Mouse (Mus musculus) right cerebral cortex, postnatal 10 days (tissue): Measurements from ENCODE around the gene Egr2.
A peak's percentile ranks its signal among the peaks of the same experiment; 100 is the strongest.

Experiments
- DNase-seq, 2 experiments: peaks; one replicate each; pipeline ENCODE4 v3.0.0; 2021; ENCODE audit warnings: low spot score in 2 of 2

Egr2 gene

DNA sequence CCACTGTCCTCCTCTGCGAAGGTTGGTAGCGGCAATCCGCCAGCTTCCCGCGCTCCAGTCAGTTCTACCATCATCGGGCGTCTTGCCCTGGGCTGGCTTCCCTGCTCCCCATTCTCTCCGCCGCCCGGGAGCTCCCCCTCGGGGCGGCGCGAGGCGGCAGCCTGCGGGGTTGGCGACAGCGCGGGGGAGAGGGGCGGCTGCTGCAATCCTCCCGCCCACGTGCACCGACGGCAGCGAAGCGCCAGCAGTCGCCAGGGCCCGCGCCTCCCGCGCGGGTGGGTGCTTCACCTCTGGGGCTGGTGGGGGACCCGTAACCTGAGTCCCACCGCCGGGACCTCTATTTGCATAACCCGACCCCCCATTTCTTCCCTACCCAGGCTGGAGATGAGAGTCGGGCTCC is at the start of gene Egr2:
TSS of gene Egr2 (plus strand) at position 220 of the 400 bp plus-strand sequence.
- peak; percentile 54 to 58 for DNase-seq

DNA sequence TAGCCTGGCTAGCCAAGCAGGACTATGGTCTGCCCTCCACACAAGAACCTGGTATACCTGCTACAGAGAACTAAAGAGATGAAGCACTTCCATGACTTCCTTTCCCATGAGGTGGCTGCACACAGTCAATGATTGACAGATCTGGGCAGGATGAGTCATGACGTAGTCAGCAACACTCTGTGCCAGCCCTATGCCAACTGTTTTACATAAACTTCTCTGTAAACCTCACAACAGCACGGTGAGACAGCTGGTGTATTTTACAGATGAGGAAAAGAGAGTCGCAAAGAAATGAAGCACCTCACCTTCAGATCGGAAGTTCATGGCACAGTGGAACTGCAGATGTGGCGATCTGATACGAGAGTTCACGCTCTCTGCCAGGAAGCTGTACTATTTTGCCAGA is 47.8 kb upstream of the Egr2 start:
- peak in 1 of 2 experiments; percentile 52 for DNase-seq

DNA sequence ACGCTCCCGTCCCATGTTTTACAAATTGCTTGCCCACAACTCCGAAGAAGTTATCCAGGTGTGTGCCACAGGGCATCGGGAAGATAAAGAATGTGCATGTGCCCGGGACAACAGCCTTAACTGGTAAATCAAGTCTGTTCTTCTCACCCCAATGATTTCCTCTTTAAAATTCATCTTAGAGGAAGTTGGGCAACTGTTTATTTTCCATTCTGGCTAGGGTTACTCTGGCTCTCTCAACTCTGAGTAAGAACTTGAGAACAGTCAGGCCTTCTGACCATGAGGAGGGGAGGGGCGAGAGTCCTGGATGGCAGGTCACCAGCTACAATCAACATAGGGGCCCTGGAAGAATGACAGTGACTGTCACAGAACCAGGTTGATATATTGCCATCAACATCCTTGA is 45.4 kb upstream of the Egr2 start:
- DNase-seq = no peak

DNA sequence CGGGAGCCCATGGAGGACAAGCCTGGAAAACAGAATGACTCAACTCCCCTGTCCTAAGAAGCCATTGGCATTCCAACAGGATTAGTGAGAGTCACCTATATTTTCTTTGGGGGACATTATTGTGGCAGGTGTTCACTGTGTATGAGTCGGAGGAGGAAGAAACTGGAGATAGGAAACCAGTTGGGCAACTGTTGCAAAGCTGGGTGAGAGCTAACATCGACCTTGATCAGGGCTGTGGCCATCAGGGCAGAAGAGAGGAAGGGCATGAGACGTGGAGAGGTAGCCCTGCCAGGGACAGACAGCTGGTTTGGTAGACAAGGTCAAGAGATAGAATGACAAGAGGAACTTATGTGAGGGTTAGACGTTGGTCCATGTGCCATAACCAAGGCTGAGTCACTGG is 44.6 kb upstream of the Egr2 start:
- DNase-seq = no peak

DNA sequence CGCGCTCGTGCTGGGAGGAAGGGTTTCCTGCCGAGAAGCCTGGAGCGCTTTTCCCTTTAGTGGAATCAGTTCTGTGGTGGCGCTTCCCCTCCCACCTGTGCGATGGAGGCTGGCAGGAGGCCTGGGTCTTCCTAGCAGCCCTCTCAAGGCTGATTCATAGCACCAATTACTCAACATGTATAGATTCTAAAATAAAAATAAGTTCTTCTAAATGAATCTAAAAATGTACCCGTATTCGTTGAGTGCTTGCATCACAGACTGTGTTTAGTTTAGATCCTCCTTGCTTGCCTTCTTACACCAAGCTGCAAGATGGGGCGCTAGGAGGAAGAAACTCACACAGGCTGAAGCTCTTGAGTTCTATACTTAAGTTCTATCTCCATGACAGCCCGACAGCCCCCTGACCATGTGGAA is 43.1 kb upstream of the Egr2 start:
- DNase-seq = peak; percentile 80 to 87

DNA sequence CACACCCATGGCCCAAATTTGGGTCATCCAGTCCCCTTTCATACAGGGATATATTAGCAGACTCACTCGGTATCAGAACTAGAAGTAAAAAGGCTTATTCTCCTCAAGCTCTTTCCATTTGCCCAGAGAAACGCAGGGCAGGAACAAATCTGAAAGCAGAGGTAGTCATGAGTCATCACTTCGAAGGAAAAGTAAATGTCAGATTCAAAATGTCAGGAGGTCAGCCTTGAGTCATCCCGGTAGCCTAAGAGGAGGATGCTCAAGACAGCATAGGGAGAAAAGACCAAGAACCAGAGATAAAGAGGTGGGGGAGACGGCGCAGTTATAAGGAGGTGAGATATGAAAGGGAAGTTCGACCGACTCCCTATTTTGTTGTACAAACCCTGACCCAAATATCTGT is 41.7 kb upstream of the Egr2 start:
- no peak for DNase-seq

DNA sequence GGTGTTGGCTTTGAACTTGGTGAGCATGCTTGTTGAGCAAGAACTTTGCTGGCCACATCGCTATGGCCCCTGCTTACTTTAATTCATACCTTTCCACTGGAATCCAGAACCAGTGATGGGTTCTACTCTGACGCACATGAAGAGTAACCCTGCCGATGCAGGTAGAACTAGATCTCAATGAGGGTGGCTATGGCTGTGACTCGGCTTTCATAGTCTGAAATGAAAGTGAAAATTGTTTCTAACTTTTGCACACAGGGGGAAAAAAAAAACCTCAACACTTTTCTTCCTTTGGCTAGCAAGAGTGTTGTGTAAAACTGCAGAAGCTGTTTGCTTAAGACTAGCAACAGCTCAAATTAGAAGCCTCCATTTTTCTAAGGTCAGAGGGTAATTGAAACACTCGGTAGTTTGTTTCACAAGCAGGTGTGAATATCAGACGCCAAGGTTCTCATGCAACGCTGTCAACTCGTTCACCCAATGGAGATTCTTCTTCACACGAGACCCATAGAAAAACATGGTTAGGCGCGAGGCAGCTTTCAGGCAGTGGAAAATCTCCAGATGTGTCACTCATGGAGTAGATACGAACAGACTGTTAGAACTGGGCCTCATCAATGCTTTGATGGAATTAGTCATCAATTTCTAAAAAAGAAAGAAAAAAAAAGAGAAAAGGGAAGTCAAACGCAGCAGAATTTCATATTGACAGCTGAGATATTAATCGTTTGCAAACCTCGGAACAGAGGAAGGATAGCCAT is 38.0 kb upstream of the Egr2 start:
- DNase-seq = no peak

DNA sequence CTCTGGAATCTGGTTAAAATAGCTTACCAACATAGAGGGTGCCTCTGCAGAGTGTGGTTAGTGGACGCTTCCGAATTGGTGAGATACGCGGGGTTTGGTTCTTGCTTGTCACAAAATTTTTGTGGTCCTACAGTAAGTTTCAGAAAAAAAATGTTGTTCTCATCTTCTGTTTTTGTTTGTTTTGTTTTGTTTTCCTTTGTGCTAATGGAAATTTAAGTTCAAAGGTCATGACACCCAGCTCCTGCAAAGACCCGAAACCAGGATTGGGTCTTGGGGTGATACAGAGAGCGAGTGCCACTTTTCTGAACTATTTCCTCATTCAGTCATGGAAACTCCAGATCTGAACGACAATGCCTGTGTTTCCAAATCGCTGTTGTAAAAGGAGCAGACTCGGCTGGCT is 37.3 kb upstream of the Egr2 start:
- no peak for DNase-seq

DNA sequence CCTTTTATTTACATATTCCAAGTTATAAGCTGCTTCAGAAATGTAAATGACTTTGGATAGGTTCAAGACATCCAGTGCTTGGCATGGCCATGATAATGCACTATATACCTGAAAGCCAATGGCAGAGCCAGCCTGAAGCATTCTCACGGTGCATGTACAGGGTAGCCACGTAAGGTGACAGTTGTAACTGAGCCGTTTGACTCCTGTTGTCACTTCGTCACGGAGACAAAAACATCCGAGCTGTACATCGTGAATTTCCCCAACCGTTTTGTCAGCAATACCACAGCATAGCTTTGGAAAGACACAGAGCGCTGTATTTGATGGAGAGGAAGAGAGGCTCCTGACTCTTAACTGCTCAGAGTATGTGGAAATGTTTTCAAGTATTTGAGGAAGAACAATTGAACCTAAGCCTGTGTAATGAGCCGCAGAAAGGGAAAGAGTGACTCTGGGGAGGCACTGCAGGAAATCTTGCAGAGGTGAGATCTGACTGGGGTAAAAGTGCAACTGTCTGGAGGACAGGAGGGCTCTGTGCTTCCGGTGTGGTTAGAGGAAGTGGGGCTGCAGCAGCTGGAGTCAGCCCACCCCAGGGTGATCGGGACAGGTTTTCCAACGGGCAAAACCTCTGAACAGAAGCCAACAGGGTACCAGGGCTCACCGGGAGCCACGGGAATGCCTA is 31.8 kb upstream of the Egr2 start:
- DNase-seq = no peak

DNA sequence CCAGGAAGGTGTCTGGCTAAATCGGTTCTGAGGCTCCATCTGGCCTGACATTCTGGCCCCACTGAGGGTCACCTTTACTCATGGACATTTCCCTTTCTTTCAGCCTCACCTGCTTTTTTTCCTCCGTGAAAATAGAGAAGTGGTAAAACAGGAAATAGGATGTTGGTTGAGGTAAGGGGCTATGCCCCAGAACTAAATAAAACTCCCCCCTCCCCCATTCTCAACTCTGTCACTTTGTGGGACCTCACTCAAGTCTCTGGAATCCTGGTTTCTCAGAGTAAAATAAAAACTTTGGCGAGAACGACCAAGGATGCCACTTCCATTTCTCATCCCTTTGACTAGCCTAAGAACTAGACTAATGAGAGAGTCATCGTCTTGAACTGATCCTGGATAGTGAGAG is 31.2 kb upstream of the Egr2 start:
- no peak for DNase-seq

DNA sequence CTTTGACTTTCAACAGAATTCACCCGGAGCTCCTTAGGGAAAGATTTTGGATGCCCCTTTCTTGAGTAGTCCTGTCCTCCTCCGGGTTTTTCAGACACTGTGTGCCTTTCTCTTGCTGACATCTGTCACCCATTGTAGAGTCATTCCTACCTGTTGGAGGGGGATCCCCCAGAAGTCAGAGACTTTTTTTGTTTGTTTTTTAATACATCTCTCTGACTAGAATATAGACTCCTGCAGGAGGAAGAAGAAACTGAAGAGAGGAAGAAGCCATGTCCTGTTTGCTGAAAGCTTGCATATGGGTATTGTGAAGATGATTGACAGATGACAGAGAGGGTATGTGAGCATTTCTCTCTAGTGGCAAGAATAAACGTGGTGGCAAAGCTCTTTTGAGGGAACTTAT is 30.0 kb upstream of the Egr2 start:
- DNase-seq = no peak

DNA sequence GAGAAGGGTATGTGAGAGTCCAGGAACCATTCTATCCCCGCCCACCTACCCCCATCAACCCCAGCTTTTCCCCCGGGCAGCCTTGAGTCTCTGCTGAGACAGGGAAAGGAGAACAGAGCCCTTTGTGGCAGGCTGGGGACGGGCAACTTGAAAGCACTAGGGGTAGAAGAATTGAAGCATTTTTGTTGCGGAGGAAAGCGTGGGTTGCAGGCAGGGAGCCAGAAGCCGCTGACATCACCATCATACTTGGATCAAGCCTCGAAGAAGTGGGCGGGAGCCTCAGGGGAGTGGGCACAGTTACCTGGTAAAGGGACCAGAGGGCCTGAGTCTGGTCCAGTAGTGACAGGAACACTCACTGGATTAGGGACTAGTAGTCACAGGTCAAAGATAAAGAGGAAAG is 23.1 kb upstream of the Egr2 start:
- DNase-seq = peak; percentile 45 to 56

DNA sequence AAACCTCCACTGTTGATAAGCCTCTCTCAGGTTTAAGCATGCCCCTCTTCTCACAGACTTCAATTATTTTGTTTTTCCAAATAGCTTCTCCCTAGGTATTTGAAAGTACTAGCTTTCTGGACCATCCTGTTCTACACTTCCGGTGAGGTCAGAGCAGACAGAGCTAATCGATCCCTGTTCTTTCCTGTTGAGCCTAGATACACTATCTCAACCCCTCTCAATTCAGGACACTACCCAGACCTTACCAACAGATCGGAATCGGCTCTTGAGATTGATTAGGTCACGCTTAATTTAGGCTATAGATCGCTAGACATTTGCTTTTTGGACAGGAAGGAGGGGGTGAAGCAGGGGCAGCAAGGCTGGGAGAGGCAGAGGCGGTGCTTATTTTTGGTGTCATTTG is 22.4 kb upstream of the Egr2 start:
- no peak for DNase-seq

DNA sequence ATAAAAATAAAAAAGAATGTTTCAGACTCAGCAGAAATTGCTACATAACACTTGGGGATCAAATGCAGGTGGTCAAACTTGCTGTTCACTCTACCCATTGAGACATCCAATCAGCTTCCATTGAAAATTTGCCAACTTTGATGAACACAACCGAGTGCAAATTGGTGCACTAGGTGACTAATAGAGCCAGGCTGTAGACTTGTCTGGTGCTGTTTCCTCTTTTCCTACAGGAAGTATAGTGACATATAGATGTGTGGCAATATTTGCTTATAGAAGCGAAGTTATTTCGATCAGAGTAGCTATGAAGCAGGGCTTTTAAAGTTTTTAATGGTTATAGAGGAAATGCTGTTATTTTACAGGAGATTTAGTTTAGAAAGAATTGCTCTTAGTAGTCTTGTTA is 16.5 kb upstream of the Egr2 start:
- DNase-seq = no peak

DNA sequence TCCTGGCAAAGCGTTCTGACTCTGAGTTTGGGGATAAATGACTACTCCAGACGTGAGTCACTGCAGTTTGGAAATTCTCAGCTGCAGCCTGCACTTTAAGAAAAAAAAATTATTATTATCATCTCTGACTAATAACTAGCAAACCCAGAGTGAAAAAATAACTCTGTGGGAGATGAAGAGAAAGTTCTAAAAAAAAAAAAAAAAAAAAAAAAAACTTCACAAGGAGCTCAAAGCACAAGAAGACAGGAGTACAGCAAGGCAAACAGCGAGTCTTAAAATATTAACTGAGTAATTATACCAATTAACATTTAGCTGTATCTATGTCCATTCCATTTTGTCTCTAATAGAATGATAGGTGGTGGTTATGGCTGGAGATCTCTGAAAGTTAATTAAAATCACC is 11.1 kb upstream of the Egr2 start:
- DNase-seq = no peak

DNA sequence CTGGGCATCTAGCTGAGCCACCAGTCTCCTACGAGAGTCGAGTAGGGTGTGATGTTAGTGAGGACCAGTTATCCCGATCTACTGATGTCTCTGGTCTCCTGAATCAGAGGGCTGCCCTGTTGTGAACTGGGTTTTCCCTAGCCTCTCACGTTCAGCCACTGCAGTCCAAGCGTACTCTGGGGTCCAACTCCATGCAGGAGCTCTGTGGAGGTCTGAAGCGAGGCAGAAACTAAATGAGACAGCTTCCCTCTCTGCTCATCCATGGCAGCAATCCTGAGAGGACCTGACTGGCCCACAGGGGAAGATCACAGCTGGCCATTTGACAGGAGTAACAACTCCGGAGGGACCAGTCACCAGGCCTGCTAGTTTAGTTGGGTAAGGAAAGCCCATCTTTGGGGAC is 10.6 kb upstream of the Egr2 start:
- DNase-seq = no peak

DNA sequence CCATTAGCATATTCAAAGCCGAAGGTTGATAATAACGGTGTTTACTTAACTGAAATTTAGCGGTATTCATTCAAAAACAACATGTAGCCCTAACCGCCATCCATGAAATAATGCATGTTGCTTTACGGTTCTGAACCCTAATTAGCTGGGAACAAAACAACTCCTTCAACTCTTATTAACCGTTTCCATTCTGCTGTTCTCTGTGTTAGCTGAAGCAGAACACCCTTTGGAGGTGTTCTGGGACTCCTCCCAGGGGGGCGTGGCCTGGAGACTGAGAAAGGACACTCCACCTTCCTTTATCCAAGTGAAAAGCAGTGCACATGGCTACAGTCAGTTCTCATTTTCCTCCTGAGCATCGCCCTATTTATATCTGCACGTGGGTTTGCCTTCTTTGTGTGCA is 8.8 kb upstream of the Egr2 start:
- no peak for DNase-seq

DNA sequence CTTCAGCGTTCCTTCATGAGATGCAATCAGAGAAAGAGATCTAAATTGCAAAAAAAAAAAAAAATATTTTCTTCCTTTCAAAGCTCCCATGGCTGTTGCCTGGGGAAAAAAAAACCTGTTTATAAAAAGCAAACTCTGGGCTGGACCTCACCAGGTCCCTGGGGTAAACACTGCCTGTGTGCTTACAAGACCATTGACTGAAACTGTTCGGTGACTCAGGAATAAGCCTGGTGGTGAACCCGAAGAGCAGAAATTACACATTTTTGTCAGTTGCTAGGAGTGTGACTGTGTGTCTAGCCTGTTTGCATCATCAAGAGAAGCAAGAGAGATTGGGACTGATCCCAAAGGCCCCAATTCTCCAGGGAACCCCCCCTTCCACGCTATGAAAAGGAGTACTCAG is 5.5 kb upstream of the Egr2 start:
- DNase-seq = no peak

DNA sequence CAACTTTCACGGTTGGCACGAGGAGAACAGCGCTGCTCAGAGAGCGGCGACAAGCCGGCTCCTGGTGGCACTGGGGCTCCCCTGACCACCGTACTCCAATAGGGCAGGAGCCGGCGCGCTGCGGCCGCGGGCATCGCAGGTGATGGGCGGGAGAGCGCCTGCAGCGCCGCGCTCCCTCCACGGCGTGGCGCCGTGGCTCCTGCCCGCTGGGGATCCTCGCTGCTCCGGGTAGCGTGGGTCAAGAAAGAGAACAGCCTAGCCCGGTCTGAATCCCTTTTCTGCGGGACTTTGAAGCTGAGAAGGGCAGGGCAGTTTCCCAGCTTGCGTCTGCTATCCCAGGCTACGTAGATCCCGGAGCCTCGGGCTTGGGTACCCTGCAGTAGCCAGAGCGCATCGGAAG is 697 bp downstream of the Egr2 start:
- DNase-seq = peak; percentile 64 to 74

DNA sequence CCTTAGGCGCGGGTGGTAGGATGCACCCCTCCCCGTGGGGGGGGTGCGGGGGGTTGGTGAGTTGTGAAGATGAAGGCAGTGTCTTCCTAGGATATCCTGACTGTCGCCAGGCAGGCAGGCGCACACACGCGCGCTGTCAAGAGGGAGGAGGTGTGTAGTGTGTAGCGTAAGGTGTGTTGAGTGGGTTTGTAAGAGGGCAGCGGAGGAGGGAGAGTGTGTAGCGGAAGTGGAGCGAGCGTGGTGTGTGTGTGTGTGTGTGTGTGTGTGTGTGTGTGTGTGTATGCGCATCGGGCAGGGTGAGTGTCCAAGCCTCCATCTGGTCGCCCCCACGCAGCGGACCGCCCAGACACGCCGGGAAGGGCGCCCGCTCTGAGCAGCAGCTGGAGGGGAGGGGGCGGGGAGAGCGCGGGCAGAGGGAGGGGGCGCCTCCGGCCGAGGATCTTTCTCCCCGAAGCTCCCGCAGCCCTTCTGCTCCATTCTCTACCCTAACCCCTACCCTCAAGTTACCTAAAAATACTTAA is 1.4 kb downstream of the Egr2 start:
- peak; percentile 73 to 78 for DNase-seq

DNA sequence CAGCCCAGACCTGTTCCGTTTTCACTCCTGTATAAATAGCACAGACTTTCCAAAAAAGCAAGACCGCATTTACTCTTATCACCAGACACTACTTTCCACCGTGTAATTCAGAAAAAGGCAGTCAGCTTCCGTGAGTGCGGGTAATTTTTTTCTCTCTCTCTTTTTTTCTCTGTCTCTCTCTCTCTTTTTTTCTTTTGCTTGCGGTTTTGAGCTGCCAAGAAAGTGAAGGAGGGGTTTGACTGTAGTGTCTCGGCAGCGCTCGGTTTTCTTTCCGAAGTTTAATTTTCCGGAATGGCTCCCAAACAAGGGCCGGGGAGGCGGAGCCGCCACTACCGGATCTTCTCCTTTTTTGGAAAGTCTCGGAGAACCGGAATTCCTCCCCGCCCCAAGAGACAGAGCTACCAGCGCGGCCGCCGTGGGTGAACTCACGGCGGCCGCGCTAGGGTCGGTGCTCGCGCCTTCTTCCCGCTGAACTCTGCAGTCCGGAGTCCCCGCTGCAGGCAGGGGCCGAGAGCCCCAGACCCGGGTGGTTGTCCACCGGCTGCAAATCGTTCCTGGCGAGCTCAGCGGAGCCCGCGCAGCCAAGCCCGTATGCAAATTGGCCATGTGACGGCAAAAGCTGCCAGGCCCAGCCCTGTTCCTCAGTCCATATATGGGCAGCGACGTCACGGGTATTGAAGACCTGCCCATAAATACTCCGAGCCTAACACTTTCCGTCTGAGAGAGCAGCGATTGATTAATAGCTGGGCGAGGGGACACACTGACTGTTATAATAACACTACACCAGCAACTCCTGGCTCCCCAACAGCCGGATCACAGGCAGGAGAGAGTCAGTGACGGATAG is 2.1 kb downstream of the Egr2 start:
- peak; percentile 93 to 94 for DNase-seq

DNA sequence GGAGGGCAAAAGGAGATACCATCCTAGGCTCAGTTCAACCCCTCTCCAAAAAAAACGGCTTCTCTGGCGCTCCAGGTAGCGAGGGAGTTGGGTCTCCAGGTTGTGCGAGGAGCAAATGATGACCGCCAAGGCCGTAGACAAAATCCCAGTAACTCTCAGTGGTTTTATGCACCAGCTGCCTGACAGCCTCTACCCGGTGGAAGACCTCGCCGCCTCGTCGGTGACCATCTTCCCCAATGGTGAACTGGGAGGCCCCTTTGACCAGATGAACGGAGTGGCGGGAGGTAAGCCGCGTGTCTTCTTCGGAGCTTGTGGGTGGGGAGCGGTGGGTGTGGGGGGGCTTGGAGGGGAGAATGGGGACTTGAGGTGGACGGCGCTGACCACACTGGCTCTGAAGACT is 2.8 kb downstream of the Egr2 start:
- peak in 1 of 2 experiments; percentile 41 for DNase-seq
